Mouse (Mus musculus): Measurements from ENCODE around the gene Hvcn1. TPM values are rescaled to one million over a fixed set of nuclear protein-coding genes. Genes with fewer than 3 reads are reported as not detected.
"Not testable (repeated sequence)": the region's sequence is repeated elsewhere in the genome, so short reads cannot be mapped to it uniquely, and the experiment has no call there.

Gene Hvcn1
- polyA plus RNA-seq, 3 experiments from 2014 or later: 31.9 to 54.2 (median 48.9) TPM

GRCm38 (mm10) chr5:122204180-122204579 is 2.4 kb upstream of the Hvcn1 start:
- no peak for ATAC-seq

- ATAC-seq: no peak
These were observed 2.3 kb downstream of the Hvcn1 start for GRCm38 (mm10) chr5:122208909-122209308.

- ATAC-seq: peak; percentile 95
These were observed 3.2 kb downstream of the Hvcn1 start for GRCm38 (mm10) chr5:122209591-122210368.

- ATAC-seq: no peak
These were observed 4.3 kb downstream of the Hvcn1 start for GRCm38 (mm10) chr5:122210890-122211289.

- ATAC-seq: no peak
These were observed 5.5 kb downstream of the Hvcn1 start for GRCm38 (mm10) chr5:122212125-122212524.

- not testable (repeated sequence) for ATAC-seq
These were observed 6.2 kb downstream of the Hvcn1 start for GRCm38 (mm10) chr5:122212820-122213219.

GRCm38 (mm10) chr5:122213861-122214260 is 7.3 kb downstream of the Hvcn1 start:
- ATAC-seq: no peak

GRCm38 (mm10) chr5:122217636-122218035 is 11.0 kb downstream of the Hvcn1 start:
- ATAC-seq: no peak

- ATAC-seq: no peak
These were observed 11.7 kb downstream of the Hvcn1 start for GRCm38 (mm10) chr5:122218109-122218905.

GRCm38 (mm10) chr5:122218928-122219327 is 12.3 kb downstream of the Hvcn1 start:
- ATAC-seq: peak; percentile 51

- peak; percentile 81 for ATAC-seq
These were observed 13.3 kb downstream of the Hvcn1 start for GRCm38 (mm10) chr5:122219655-122220629.

GRCm38 (mm10) chr5:122221085-122221484 is 14.5 kb downstream of the Hvcn1 start:
- ATAC-seq: no peak

- no peak for ATAC-seq
These were observed 17.7 kb downstream of the Hvcn1 start for GRCm38 (mm10) chr5:122224291-122224690.

- no peak for ATAC-seq
These were observed 21.7 kb downstream of the Hvcn1 start for GRCm38 (mm10) chr5:122228271-122228765.

GRCm38 (mm10) chr5:122228772-122229171 is 22.2 kb downstream of the Hvcn1 start:
- no peak for ATAC-seq

- peak; percentile 14 for ATAC-seq
These were observed 24.2 kb downstream of the Hvcn1 start for GRCm38 (mm10) chr5:122230816-122231215.

GRCm38 (mm10) chr5:122231431-122231830 is 24.8 kb downstream of the Hvcn1 start:
- ATAC-seq: no peak

- ATAC-seq: peak; percentile 42
These were observed 25.4 kb downstream of the Hvcn1 start for GRCm38 (mm10) chr5:122232004-122232403.

GRCm38 (mm10) chr5:122233077-122233581 is 26.5 kb downstream of the Hvcn1 start:
- no peak for ATAC-seq

- ATAC-seq: peak; percentile 38
These were observed 27.1 kb downstream of the Hvcn1 start for GRCm38 (mm10) chr5:122233695-122234094.

- ATAC-seq: peak; percentile 49
These were observed 28.0 kb downstream of the Hvcn1 start for GRCm38 (mm10) chr5:122234319-122235195.

Data from inflammation-experienced regulatory T-cells, adult 6 months (primary cell).